Mouse (Mus musculus) right cerebral cortex, postnatal 4 days (tissue): Measurements from ENCODE around the gene Stk32c.

ENCODE experiments used
- DNase-seq: peaks from one replicate; pipeline ENCODE4 v3.0.0-alpha.2; 2022

The Stk32c gene

GRCm38 (mm10) chr7:139212754-139213745 is at the start of gene Stk32c, which contains the start of gene Lrrc27:
Stk32c (minus strand) TSS chr7:139213307.
Lrrc27 (plus strand) TSS chr7:139212988.
- DNase-seq: peak; percentile 92

- no peak for DNase-seq
Measured at GRCm38 (mm10) chr7:139257752-139258542, 44.8 kb upstream of the Stk32c start.

DNA sequence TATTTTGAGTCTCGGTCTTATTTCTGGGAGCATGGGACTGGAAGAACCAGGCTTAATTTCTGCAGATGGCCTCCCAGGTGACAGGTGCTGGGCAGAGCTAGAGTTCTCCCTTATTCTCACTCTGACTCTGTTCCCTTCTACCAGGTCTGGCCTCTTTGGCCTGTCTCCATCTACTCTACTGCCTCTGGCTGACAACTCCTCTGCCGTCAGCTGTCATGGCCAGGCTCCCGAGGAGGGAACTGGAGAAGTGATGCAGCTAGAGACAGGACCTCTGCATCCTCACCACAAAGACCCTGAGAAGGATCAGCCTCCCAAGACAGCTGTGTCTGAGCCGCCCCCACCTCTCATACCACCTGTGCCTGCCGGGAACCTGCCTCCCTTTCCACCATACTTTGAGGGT is 41.5 kb upstream of the Stk32c start:
- DNase-seq: no peak

GRCm38 (mm10) chr7:139253462-139253861 is 40.4 kb upstream of the Stk32c start:
- no peak for DNase-seq

GRCm38 (mm10) chr7:139252986-139253385 is 39.9 kb upstream of the Stk32c start:
- no peak for DNase-seq

DNA sequence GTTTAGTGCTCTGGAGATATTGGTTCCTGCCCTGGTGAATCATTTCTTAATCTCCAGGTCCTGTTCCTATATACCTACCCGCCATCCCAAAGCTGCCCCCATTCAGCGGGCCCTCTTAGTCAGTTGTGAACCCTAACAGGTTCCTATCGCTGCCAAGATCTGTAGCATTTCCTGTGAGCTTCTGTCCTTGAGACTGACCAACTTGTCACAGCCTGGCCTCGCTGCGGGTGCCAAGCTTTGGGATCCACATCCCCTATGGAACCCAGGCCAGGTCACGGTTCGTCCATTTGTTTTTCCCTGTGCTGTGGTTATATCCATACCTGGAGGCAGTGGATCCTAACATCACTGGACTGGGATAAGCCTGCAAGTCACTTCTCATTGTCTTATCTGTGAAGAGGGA is 39.5 kb upstream of the Stk32c start:
- DNase-seq: no peak

DNA sequence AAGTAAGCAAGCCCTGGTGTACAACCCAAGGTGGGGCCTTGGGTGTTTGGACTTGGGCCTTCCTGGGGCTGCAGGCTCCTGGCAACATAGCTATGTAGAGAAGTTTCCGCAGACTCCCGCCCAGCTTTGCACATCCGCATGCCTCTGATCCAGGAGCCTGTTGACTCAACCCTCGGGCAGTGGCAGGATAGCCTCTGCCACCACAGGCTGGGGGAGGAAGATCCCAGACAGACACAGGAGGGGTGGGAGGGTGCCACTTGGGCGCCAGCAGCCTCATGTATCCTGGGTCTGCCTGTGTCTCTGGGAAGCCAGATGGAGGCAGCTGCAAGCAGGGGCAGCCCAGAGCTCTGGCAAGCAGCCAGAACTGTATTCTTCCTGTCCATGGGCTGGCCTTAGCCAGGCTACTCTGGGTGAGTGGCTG is 38.8 kb upstream of the Stk32c start:
- peak; percentile 51 for DNase-seq

- DNase-seq: no peak
Measured at GRCm38 (mm10) chr7:139249406-139250210, 36.5 kb upstream of the Stk32c start.

DNA sequence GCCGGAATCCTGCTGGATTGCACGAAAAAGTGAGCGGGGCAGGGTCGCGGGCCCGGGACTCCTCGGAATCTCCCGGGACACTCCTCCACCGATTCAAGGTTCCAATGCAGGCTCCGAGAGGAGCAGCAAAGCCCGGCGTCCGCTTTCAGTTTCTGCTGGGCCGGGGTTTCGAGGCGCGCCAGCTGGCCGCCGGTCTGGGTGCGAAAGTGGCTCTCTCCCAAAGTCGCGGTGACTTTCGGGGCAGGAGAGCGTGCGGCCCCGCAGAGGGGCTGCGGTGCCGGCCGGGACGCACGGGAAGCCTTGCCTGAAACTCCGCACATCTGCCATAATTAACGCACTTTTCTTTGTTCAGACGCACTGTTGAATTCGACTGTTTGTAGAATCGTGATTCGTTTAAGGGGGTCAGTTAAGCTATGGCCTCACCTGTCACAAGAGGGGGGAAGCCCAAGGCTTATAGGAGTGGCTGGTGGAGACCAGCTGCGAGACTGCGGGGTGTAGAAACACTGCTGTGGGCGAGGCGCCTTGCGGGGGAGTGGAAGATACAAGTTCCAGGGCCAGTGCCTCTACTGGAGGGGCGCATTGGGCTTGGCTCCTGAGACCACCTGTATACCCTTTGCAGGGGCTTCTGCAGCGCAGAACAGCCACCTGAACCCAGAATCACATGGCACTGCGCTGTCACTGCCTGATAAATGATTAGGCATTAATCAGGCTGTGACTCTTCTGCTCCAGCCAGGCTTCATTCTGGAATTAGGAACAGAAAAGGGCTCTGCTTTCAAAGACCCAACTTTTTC is 35.7 kb upstream of the Stk32c start:
- DNase-seq: no peak

DNA sequence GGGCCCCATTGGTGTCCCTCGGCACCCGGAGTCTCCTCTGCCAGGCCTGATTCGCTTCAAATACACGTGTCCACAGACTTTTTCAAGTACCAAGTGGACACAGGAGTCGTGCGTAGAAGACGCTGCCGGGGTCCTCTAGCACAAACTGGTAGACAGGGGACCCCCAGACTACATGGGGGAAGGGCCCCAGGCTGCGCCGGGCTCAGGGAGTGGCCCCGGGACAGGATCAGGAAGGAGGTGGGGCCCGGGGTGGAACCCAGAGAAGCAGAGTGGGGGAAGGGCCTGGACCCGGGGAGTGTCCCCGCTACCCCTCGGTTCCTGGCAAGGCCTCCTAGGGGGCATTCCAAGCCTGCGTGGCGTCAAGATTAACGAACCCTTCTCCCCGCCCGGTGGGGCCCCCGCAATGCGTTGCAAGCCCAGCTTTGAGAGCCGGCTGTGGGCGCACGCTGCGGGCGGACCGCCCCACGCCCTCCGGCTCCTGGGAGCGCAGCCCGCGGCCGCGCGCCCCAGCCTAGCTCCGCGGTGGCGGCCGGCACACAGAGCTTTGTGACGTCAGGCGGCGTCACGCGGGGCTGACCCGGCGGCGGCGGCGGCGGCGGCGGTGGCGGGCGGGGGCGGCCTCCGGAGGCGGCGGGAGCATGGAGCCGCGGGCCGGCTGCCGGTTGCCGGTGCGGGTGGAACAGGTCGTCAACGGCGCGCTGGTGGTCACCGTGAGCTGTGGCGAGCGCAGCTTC is 34.9 kb upstream of the Stk32c start, which contains the start of gene Pwwp2b:
Gene Pwwp2b (plus strand): TSS at position 602 of the 734 bp plus-strand sequence.
- peak; percentile 65 for DNase-seq

- DNase-seq: peak; percentile 44
Measured at GRCm38 (mm10) chr7:139246931-139247880, 34.1 kb upstream of the Stk32c start.

- no peak for DNase-seq
Measured at GRCm38 (mm10) chr7:139246086-139246485, 33.0 kb upstream of the Stk32c start.

GRCm38 (mm10) chr7:139239432-139239831 is 26.3 kb upstream of the Stk32c start:
- DNase-seq: no peak

GRCm38 (mm10) chr7:139235651-139236358 is 22.7 kb upstream of the Stk32c start:
- DNase-seq: no peak

- peak; percentile 25 for DNase-seq
Measured at GRCm38 (mm10) chr7:139234426-139235188, 21.5 kb upstream of the Stk32c start.

DNA sequence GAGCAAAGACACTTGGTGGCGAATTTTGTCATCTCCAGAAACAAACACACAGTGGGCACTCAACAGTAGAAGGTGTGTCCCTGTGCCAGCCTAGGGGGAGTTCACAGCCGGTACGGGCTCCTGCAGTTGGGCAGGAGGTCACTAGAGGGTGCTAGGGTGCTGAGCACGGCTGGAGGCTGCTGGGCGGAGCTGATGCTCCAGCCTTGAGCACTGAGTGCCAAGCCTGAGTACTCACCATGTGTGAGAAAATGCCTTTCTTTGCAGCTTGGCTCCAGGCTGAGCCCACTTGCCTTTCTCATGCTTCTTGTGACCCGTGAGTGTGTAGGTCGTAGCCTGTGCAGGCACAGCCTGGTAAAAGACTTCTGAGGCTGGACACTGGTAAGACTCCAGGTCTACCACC is 20.6 kb upstream of the Stk32c start:
- DNase-seq: peak; percentile 83

DNA sequence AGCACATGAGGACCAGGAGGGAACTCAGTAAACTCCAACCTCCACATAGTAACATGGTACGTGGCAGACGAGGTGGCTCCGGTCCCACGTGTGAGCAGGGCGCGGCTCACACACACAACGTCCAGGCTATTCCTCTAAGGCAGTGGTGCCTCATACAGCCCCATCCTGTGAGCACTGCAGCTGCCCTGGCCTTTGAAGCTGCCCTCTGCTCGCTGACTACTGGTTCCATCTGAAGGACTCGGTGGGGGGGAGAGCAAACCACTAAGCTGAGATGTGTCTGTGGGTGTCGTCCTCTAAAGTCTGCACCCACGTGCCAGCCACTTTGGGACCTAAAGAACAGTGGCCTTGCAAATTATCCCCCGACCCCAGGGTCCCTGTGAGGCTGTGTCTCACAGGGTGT is 17.1 kb upstream of the Stk32c start:
- DNase-seq: no peak

DNA sequence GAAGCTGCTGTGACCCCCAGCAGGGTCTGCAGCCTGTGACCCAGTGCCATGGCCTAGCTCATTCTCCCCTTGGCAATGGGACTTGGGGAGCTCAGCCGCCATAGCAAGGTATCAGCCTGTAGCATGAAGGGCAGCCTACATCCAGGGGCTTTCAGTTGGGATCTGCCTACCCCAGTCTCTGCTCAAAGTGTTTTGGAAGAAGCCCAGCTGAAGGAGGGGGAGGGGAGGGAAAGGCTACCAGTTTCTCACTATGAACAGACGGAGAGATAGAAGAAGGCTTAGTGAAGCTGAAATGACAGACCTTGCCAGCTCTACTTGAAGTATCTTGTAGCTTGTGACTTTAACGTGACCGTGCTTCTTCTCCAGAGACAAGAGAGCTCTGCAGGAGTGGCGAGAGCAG is 16.7 kb upstream of the Stk32c start:
- no peak for DNase-seq
